Mouse (Mus musculus) spleen, adult 12 weeks (tissue): ENCODE measurements around the gene AC170998.1.
A peak's percentile ranks its signal among the peaks of the same experiment; 100 is the strongest.
"Not testable (repeated sequence)": the region's sequence is repeated elsewhere in the genome, so short reads cannot be mapped to it uniquely, and the experiment has no call there.

Experiments used
- DNase-seq: peaks from one replicate; pipeline ENCODE4 v3.0.0; 2022; ENCODE audit warnings: low spot score

AC170998.1 gene

GRCm38 (mm10) chr17:28760736-28761312, 34.9 kb downstream of the AC170998.1 start:
- no peak for DNase-seq

GRCm38 (mm10) chr17:28761871-28762270, 36.0 kb downstream of the AC170998.1 start:
- DNase-seq, result peak; percentile 60

DNA sequence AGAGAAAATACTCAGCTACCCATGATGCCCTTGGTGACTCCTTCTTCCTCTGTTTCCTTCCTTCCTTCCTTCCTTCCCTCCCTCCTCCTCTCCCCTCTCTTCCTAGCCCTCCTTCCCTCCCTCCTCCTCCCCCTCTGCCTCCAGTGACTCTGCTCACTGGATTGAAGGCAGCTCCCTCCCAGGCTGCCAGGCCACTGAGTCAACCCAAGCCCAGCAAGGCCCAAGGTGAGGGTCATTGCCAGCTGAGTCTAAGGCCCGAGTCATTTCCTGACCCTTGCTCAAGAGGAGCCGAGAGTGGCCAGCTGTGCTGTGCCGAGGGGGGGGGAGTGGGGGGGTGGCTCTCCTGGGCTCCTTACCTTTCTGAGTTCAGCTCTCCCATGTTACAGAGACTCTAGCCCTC, 40.3 kb downstream of the AC170998.1 start:
- no peak for DNase-seq

DNA sequence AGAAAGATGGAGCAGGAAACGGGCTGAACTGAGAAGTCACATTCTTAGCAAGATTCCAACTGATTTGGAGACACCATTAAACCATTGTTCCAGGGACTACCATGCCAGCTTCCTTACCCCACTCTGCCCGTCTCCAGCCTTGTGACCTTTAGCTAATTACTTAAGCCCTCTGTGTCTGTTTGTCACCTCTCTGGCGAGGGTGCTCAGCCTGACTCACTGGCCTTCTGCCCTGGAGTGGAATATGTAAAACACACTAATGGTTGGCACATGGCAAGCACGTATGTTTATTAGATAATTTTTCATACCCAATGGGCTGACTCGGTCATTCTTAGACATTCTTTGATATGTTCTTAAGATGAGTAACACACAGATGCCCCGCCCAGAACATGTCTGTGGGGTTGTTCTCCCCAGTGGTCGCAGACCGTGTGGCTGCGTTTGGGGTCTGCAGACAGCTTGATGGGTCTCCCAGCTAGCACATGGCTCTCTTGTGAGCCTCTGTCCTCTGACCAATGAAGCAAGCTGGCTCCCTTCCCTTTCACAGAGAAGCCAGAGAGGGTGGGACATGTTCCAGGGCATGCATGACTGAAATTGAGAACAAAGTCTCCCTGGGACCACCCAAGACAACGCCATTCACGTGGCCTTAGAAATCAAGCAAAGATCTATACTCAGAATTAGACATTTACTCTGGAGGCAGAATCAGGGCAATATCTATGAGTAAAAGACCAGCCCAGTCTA, 41.1 kb downstream of the AC170998.1 start:
- DNase-seq, result no peak

- no peak for DNase-seq
Measured at GRCm38 (mm10) chr17:28769121-28769874, 43.4 kb downstream of the AC170998.1 start, which contains the start of gene Mapk13. Gene Mapk13, plus strand, starts transcription at chr17:28769297.

- DNase-seq, result no peak
Measured at GRCm38 (mm10) chr17:28769875-28770421, 44.1 kb downstream of the AC170998.1 start.

GRCm38 (mm10) chr17:28771289-28771688, 45.4 kb downstream of the AC170998.1 start:
- DNase-seq, result no peak

GRCm38 (mm10) chr17:28774303-28774702, 48.4 kb downstream of the AC170998.1 start:
- DNase-seq, result not testable (repeated sequence)

DNA sequence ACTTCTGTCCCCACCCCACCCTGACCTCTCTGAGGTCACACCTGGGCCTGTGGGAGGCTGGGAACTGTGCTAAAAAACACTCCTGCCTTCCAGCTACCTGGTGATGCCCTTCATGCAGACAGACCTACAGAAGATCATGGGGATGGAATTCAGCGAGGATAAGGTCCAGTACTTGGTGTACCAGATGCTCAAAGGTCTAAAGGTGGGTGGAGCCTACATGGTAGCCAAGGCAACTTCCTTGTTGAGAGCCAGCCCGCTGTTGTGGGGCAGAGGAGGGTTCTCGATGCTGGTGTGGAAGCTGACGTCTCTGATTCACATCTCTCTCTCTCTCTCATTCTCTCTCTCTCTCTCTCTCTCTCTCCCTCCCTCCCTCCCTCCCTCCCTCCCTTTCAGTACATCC, 49.3 kb downstream of the AC170998.1 start:
- DNase-seq, result no peak
